Mouse (Mus musculus) thymus, adult 2 months (tissue): ENCODE measurements at regions not wholly inside any gene's neighbourhood (a gene's known extent, or its start where the extent isn't known, plus 50 kb on each side); places are given as distances from the start of the nearest gene placed in this dataset.

Experiments used
- DNase-seq: peaks from one replicate; pipeline ENCODE4 v3.0.0; 2021
- H3K27ac ChIP-seq: fragments of 200-500 bp; 2 replicates; pipeline ENCODE4 v1.5.1; 2012; ENCODE audit warnings: low read length, control low read depth; ENCODE audit not compliant: control insufficient read depth, insufficient read depth
- H3K27me3 ChIP-seq: fragments of 200-500 bp; 2 replicates; pipeline ENCODE4 v1.6.1; 2012; ENCODE audit warnings: mild to moderate bottlenecking, low read length, moderate library complexity, mixed read lengths; ENCODE audit not compliant: control insufficient read depth, insufficient read depth
- H3K36me3 ChIP-seq: fragments of 200-500 bp; 2 replicates; pipeline ENCODE4 v1.6.1; 2012; ENCODE audit warnings: mild to moderate bottlenecking, low read length, moderate library complexity; ENCODE audit not compliant: control insufficient read depth, insufficient read depth
- H3K4me1 ChIP-seq: fragments of 200-500 bp; replicated peaks from 2 replicates; pipeline ENCODE4 v1.6.1; 2012; ENCODE audit warnings: low read length; ENCODE audit not compliant: control insufficient read depth, insufficient read depth
- H3K4me3 ChIP-seq: fragments of 200-500 bp; 2 replicates; pipeline ENCODE4 v1.5.1; 2012; ENCODE audit warnings: mild to moderate bottlenecking, low read length, control low read depth, moderate library complexity; ENCODE audit not compliant: control insufficient read depth, insufficient read depth
- CTCF ChIP-seq: fragments of 200-500 bp; IDR thresholded peaks from 2 replicates; pipeline ENCODE4 v1.5.1; 2012; ENCODE audit warnings: mild to moderate bottlenecking, control low read depth, low read length, moderate library complexity, borderline replicate concordance; ENCODE audit not compliant: control insufficient read depth, poor library complexity, insufficient read depth; ENCODE audit errors: extremely low read depth
- POLR2A ChIP-seq: fragments of 200-500 bp; IDR thresholded peaks from 2 replicates; pipeline ENCODE4 v1.6.1; 2012; ENCODE audit warnings: mild to moderate bottlenecking, low read length, control low read depth, moderate library complexity; ENCODE audit not compliant: control insufficient read depth, poor library complexity, insufficient read depth; ENCODE audit errors: extremely low read depth
- WGBS: fragments of 180-500 bp; shearing (Covaris S2); methylation state at CpG from one replicate; pipeline ENCODE4 v1.1.7; 2018; 5-methylcytosine and 5-hydroxymethylcytosine counted together

GRCm38 (mm10) chr3:138626230-138626629 is 100.3 kb downstream of the Eif4e start:
- Histone ChIP-seq H3K4me1 (no peaks in the 10 kb centered on the region), H3K27me3 (no peaks in the 10 kb centered on the region), H3K4me3 (no peak overlapping the region), H3K27ac (no peak overlapping the region), H3K36me3 (no peaks in the 10 kb centered on the region)
- no peak for DNase-seq
- no peak for TF ChIP-seq CTCF
- TF ChIP-seq POLR2A, result no peak
- WGBS, result 96% methylated on average over 4 of the region's 4 CpGs

GRCm38 (mm10) chr3:138630231-138630630 is 104.3 kb downstream of the Eif4e start:
- 85% methylated on average over 13 of the region's 13 CpGs for WGBS
- no peak overlapping the region for H3K27ac ChIP-seq
- no peaks in the 10 kb centered on the region for H3K4me1 ChIP-seq
- TF ChIP-seq POLR2A, result no peak
- no peak for TF ChIP-seq CTCF
- no peak overlapping the region for H3K4me3 ChIP-seq
- no peaks in the 10 kb centered on the region for H3K27me3 ChIP-seq
- DNase-seq, result peak; percentile 35
- H3K36me3 ChIP-seq, result no peaks in the 10 kb centered on the region

GRCm38 (mm10) chr3:138632086-138632485 is 106.1 kb downstream of the Eif4e start:
- WGBS, result 25% methylated on average over 2 of the region's 2 CpGs
- Histone ChIP-seq H3K4me3 (no peak overlapping the region), H3K36me3 (no peaks in the 10 kb centered on the region), H3K27me3 (no peaks in the 10 kb centered on the region), H3K4me1 (no peaks in the 10 kb centered on the region), H3K27ac (no peak overlapping the region)
- DNase-seq, result no peak
- no peak for TF ChIP-seq CTCF
- no peak for TF ChIP-seq POLR2A

- Histone ChIP-seq H3K27me3 (no peaks in the 10 kb centered on the region), H3K27ac (no peak overlapping the region), H3K4me1 (peaks cover 17% of the 10 kb centered on the region), H3K36me3 (no peaks in the 10 kb centered on the region), H3K4me3 (no peak overlapping the region)
- peak; percentile 65 for DNase-seq
- TF ChIP-seq POLR2A, result no peak
- no peak for TF ChIP-seq CTCF
- 100% methylated on average over 1 of the region's 1 CpGs for WGBS
These were observed 100.0 kb upstream of the Tspan5 start for GRCm38 (mm10) chr3:138642026-138642425.

- no peak overlapping the region for H3K4me3 ChIP-seq
- no peak for DNase-seq
- no peak for TF ChIP-seq POLR2A
- no peak for TF ChIP-seq CTCF
- peaks cover 17% of the 10 kb centered on the region for H3K4me1 ChIP-seq
- no peak overlapping the region for H3K27ac ChIP-seq
- H3K27me3 ChIP-seq, result no peaks in the 10 kb centered on the region
- no peaks in the 10 kb centered on the region for H3K36me3 ChIP-seq
- 91% methylated on average over 15 of the region's 15 CpGs for WGBS
These were observed 98.1 kb upstream of the Tspan5 start for GRCm38 (mm10) chr3:138643951-138644285.

- Histone ChIP-seq H3K27ac (peak overlapping the region; percentile 11; the same call in 1 of the 2 replicates), H3K4me3 (0 out of 2 replicates have a peak overlapping the region, but pooled peaks have one; percentile 8), H3K4me1 (peaks cover 17% of the 10 kb centered on the region), H3K27me3 (no peaks in the 10 kb centered on the region), H3K36me3 (no peaks in the 10 kb centered on the region)
- DNase-seq, result peak; percentile 37
- TF ChIP-seq CTCF (no peak), POLR2A (no peak)
- WGBS, result 34% methylated on average over 19 of the region's 19 CpGs
These were observed 97.6 kb upstream of the Tspan5 start for GRCm38 (mm10) chr3:138644286-138644951.

GRCm38 (mm10) chr3:138645320-138645719 is 96.7 kb upstream of the Tspan5 start:
- peaks cover 17% of the 10 kb centered on the region for H3K4me1 ChIP-seq
- DNase-seq, result peak; percentile 17
- H3K27ac ChIP-seq, result no peak overlapping the region
- H3K4me3 ChIP-seq, result no peak overlapping the region
- no peaks in the 10 kb centered on the region for H3K27me3 ChIP-seq
- TF ChIP-seq POLR2A (no peak), CTCF (no peak)
- H3K36me3 ChIP-seq, result no peaks in the 10 kb centered on the region
- WGBS, result 76% methylated on average over 3 of the region's 3 CpGs
